Mouse (Mus musculus): ENCODE data around the gene Lix1l. TPM values are rescaled to one million over a fixed set of nuclear protein-coding genes. Genes with fewer than 3 reads are reported as not detected.

The Lix1l gene
- total RNA-seq, 2 experiments from 2014 or later, result 18.6 to 21.5 TPM

- Histone ChIP-seq H3K4me3 (no peak overlapping the region), H3K27ac (peak overlapping the region; percentile 96)
- intact Hi-C loops (cut with DNase I), result loop anchor here (5.0 kb wide), 2 partner anchors 93 to 318 kb away; no protein-coding TSS in a partner anchor
- no peak for TF ChIP-seq CTCF (IDR thresholded peaks at IDR 0.05)
- no peak for DNase-seq (ENCODE audit: extremely low spot score in 1 of 2, low spot score in 2 of 2)
Observed at GRCm38 (mm10) chr3:96594851-96595250, 6.1 kb upstream of the Lix1l start.

GRCm38 (mm10) chr3:96595661-96596060, 5.3 kb upstream of the Lix1l start:
- TF ChIP-seq CTCF (IDR thresholded peaks at IDR 0.05), result no peak

GRCm38 (mm10) chr3:96596228-96596707, 4.7 kb upstream of the Lix1l start, which contains the start of gene Ankrd34a:
Gene Ankrd34a, plus strand, starts transcription at chr3:96596636.
- TF ChIP-seq CTCF (IDR thresholded peaks at IDR 0.05), result no peak
- intact Hi-C loops (cut with DNase I), result loop anchor here (5.0 kb wide), 1 partner anchor 319 kb away; no protein-coding TSS in a partner anchor
- Histone ChIP-seq H3K27ac (peak within 1 kb of the TSS; percentile 96), H3K4me3 (peak within 1 kb of the TSS; percentile 77)
- peak; percentile 81 to 84 for DNase-seq (ENCODE audit: extremely low spot score in 1 of 2, low spot score in 2 of 2)

More at GRCm38 (mm10) chr3:96595661-96596060, 5.3 kb upstream of the Lix1l start:
- intact Hi-C loops (cut with DNase I), result loop anchor here (5.0 kb wide), 1 partner anchor 318 kb away; no protein-coding TSS in a partner anchor
- Histone ChIP-seq H3K4me3 (peak overlapping the region; percentile 77), H3K27ac (peak overlapping the region; percentile 96)
- peak in 1 of 2 experiments; percentile 47 for DNase-seq (ENCODE audit: extremely low spot score in 1 of 2, low spot score in 2 of 2)

GRCm38 (mm10) chr3:96596855-96597254, 4.1 kb upstream of the Lix1l start:
- peak overlapping the region; percentile 77 for H3K4me3 ChIP-seq
- peak in 1 of 2 experiments; percentile 57 for DNase-seq (ENCODE audit: extremely low spot score in 1 of 2, low spot score in 2 of 2)
- intact Hi-C loops (cut with DNase I), result loop anchor here (5.0 kb wide), 1 partner anchor 320 kb away; no protein-coding TSS in a partner anchor
- no peak for TF ChIP-seq CTCF (IDR thresholded peaks at IDR 0.05)
- peak overlapping the region; percentile 96 for H3K27ac ChIP-seq

DNA sequence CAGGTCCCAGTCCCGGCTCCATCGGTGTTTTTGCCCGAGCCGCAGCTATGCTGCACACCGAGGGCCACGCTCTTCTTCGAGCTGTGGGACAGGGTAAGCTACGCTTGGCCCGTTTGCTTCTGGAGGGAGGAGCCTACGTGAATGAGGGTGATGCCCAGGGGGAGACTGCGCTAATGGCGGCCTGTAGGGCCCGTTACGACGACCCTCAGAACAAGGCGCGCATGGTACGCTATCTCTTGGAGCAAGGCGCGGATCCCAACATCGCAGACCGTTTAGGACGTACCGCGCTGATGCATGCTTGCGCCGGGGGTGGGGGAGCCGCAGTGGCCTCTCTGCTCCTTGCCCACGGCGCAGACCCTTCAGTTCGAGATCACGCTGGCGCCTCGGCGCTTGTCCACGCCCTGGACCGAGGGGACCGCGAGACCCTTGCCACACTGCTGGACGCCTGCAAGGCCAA, 3.5 kb upstream of the Lix1l start:
- intact Hi-C loops (cut with DNase I), result loop anchor here (5.0 kb wide), 1 partner anchor 320 kb away; no protein-coding TSS in a partner anchor
- no peak for TF ChIP-seq CTCF (IDR thresholded peaks at IDR 0.05)
- DNase-seq (ENCODE audit: extremely low spot score in 1 of 2, low spot score in 2 of 2), result peak in 1 of 2 experiments; percentile 39
- Histone ChIP-seq H3K4me3 (peak overlapping the region; percentile 77), H3K27ac (peak overlapping the region; percentile 96)

DNA sequence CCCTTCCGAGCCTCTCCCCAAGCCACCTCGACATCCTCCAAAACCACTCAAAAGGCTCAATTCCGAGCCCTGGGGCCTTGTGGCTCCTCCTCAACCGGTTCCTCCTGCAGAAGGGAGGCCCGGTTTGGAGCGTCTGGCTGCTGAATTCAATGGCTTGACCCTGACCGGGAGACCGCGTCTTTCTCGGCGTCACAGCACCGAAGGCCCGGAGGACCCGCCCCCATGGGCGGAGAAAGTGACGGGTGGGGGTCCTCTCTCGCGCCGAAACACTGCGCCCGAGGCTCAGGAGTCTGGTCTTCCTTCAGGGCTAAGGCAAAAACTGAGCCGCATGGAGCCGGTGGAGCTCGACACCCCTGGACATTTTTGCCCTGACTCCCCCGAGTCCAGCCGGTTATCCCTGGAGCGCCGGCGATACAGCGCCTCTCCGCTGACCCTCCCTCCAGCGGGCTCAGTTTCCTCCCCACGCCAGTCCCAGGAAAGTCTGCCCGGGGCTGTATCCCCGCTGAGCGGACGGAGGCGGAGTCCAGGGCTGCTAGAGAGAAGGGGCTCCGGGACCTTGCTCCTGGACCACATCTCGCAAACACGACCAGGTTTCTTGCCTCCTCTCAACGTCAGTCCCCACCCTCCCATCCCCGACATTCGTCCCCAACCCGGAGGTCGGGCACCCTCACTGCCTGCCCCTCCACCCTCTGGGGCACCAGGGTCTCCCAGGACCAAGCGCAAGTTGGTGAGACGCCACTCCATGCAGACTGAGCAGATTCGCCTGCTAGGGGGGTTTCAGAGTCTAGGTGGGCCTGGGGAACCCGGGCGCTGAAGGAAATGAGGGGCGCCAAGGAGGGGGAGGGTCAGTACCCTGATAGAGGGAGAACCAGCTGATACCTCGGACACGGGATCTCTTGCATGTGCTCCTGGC, 2.5 kb upstream of the Lix1l start:
- Histone ChIP-seq H3K4me3 (peak overlapping the region; percentile 77), H3K27ac (peak overlapping the region; percentile 96)
- DNase-seq (ENCODE audit: extremely low spot score in 1 of 2, low spot score in 2 of 2), result peak; percentile 64 to 65
- TF ChIP-seq CTCF (IDR thresholded peaks at IDR 0.05), result no peak
- intact Hi-C loops (cut with DNase I), result loop anchor here (5.0 kb wide), 1 partner anchor 321 kb away; no protein-coding TSS in a partner anchor

DNA sequence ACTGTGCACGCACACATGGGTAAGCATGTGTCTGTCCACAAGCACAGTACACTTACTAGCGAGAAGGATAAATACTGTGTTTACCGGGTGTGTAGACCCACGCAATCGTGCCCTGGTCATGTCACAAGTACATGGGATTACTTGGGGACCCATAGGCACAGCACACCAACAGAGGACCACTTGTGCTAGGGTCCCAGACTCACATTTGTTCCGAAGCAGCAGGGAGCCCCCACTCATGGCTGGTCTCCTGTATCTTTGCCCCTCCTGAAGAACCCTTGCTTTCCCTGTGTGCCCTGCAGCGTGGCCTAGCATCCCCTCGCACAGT, 1.9 kb upstream of the Lix1l start:
- no peak for TF ChIP-seq CTCF (IDR thresholded peaks at IDR 0.05)
- DNase-seq (ENCODE audit: extremely low spot score in 1 of 2, low spot score in 2 of 2), result no peak
- intact Hi-C loops (cut with DNase I), result loop anchor here (5.0 kb wide), 1 partner anchor 322 kb away; no protein-coding TSS in a partner anchor

DNA sequence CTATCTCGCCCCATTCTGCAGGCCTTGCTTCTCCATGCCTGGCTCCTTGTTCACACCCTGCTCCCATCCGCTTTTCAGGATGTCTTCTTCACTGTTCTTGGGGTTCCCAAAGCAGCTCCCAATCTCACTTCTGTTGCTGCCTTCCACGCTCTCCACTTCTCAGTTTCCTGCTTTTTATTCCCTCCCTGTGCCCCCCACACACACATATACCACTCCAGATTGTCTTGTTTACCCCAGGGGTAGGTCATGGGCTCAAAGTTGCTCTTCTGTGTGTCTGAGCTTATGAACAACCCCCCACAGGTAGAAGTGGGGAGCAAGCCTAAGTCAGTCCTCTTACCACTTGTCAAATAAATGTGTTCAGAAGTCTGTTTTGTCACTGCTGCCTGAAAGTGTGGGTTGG, 1.5 kb upstream of the Lix1l start:
- peak overlapping the region; percentile 77 for H3K4me3 ChIP-seq
- intact Hi-C loops (cut with DNase I), result loop anchor here (5.0 kb wide), 1 partner anchor 322 kb away; no protein-coding TSS in a partner anchor
- DNase-seq (ENCODE audit: extremely low spot score in 1 of 2, low spot score in 2 of 2), result no peak
- TF ChIP-seq CTCF (IDR thresholded peaks at IDR 0.05), result no peak
- peak overlapping the region; percentile 96; the same call in 1 of the 2 replicates for H3K27ac ChIP-seq

More for the DNA sequence above, 1.9 kb upstream of the Lix1l start:
- peak overlapping the region; percentile 77 for H3K4me3 ChIP-seq
- peak overlapping the region; percentile 96 for H3K27ac ChIP-seq

GRCm38 (mm10) chr3:96601251-96601787, 370 bp downstream of the Lix1l start:
- intact Hi-C loops (cut with DNase I), result no loop called here
- H3K27ac ChIP-seq, result peak overlapping the region; percentile 85
- no peak for TF ChIP-seq CTCF (IDR thresholded peaks at IDR 0.05)
- DNase-seq (ENCODE audit: extremely low spot score in 1 of 2, low spot score in 2 of 2), result peak; percentile 61 to 64
- peak overlapping the region; percentile 75 for H3K4me3 ChIP-seq

- DNase-seq (ENCODE audit: extremely low spot score in 1 of 2, low spot score in 2 of 2), result peak in 1 of 2 experiments; percentile 24
- H3K4me3 ChIP-seq, result peak overlapping the region; percentile 75
- no peak for TF ChIP-seq CTCF (IDR thresholded peaks at IDR 0.05)
- peak overlapping the region; percentile 85 for H3K27ac ChIP-seq
- intact Hi-C loops (cut with DNase I), result loop anchor here (2.0 kb wide), 1 partner anchor 27 kb away; the partner anchor contains the start of gene Rbm8a
Observed at GRCm38 (mm10) chr3:96601941-96602703, 1.2 kb downstream of the Lix1l start.

- DNase-seq (ENCODE audit: extremely low spot score in 1 of 2, low spot score in 2 of 2), result no peak
- intact Hi-C loops (cut with DNase I), result loop anchor here (2.0 kb wide), 1 partner anchor 26 kb away; the partner anchor contains the start of gene Rbm8a
- no peak for TF ChIP-seq CTCF (IDR thresholded peaks at IDR 0.05)
- Histone ChIP-seq H3K27ac (peak overlapping the region; percentile 85; the same call in 1 of the 2 replicates), H3K4me3 (peak overlapping the region; percentile 75)
Observed at GRCm38 (mm10) chr3:96602704-96603084, 1.7 kb downstream of the Lix1l start.
